Mouse (Mus musculus) stomach, postnatal 0 days (tissue): ENCODE measurements around the gene Tsc22d1. TPM values are rescaled to one million over a fixed set of nuclear protein-coding genes. Genes with fewer than 3 reads are reported as not detected.
A peak's percentile ranks its signal among the peaks of the same experiment; 100 is the strongest.

Source experiments
- ATAC-seq: fragments of 200-750 bp; cut with Nextera tagmentation; 2 replicates; pipeline ENCODE4 v1.8.0; 2017; ENCODE audit not compliant: low FRiP score, low TSS enrichment
- DNase-seq: peaks from one replicate; pipeline ENCODE4 v3.0.0-alpha.2; 2016; ENCODE audit warnings: low spot score
- H3K27ac ChIP-seq: fragments of 300-500 bp; sonication (generic); replicated peaks from 2 replicates; pipeline ENCODE4 v1.5.1; 2014; ENCODE audit warnings: mild to moderate bottlenecking, control low read depth
- H3K27me3 ChIP-seq: fragments of 300-500 bp; sonication (generic); 2 replicates; pipeline ENCODE4 v1.6.1; 2014; ENCODE audit warnings: low read length; ENCODE audit not compliant: control insufficient read depth, insufficient read depth
- H3K36me3 ChIP-seq: fragments of 300-500 bp; sonication (generic); 2 replicates; pipeline ENCODE4 v1.6.1; 2014; ENCODE audit warnings: low read length, mixed read lengths; ENCODE audit not compliant: control insufficient read depth, insufficient read depth
- H3K4me1 ChIP-seq: fragments of 300-500 bp; sonication (generic); replicated peaks from 2 replicates; pipeline ENCODE4 v1.6.1; 2014; ENCODE audit warnings: antibody characterized with exemption; ENCODE audit not compliant: control insufficient read depth, insufficient read depth
- H3K4me2 ChIP-seq: fragments of 300-500 bp; sonication (generic); replicated peaks from 2 replicates; pipeline ENCODE4 v1.6.1; 2014; ENCODE audit warnings: low read depth, mild to moderate bottlenecking, control low read depth, moderate library complexity
- H3K4me3 ChIP-seq: fragments of 300-500 bp; sonication (generic); 2 replicates; pipeline ENCODE4 v1.5.1; 2014; ENCODE audit warnings: low read depth, low read length, control low read depth
- H3K9ac ChIP-seq: fragments of 300-500 bp; sonication (generic); 2 replicates; pipeline ENCODE4 v1.6.1; 2014; ENCODE audit warnings: mild to moderate bottlenecking, low read length, control low read depth, mixed read lengths
- H3K9me3 ChIP-seq: fragments of 300-500 bp; sonication (generic); 2 replicates; pipeline ENCODE4 v1.6.1; 2016; ENCODE audit warnings: low read length; ENCODE audit not compliant: control insufficient read depth
- CTCF ChIP-seq: IDR thresholded peaks from 2 replicates; pipeline ENCODE4 v1.5.1; 2016; ENCODE audit warnings: antibody characterized with exemption, low read depth, mild to moderate bottlenecking, moderate library complexity
- EP300 ChIP-seq: optimal IDR thresholded peaks from 2 replicates; pipeline ENCODE3; 2016; ENCODE audit warnings: antibody characterized with exemption
- WGBS: fragments of 180-500 bp; shearing (Covaris S2); extraction: QIAGEN DNeasy Blood & Tissue Kit; methylation state at CpG from one replicate; pipeline ENCODE4 v1.1.7; 2014; 5-methylcytosine and 5-hydroxymethylcytosine counted together
- polyA plus RNA-seq: library from polyadenylated mRNA; unstranded; fragments of >200 nt; fragmentation: Nextera tagmentation; extraction: Ambion mirVana; gene quantifications from 2 replicates; pipeline ENCODE4 v1.2.1, GENCODE M21; 2015

The Tsc22d1 gene
- polyA plus RNA-seq, 1 experiment from 2014 or later: 310 TPM

GRCm38 (mm10) chr14:76526467-76526866 lies 111.7 kb downstream of the Tsc22d1 start:
- Histone ChIP-seq H3K4me2 (no peak overlapping the region), H3K4me3 (no peak overlapping the region), H3K36me3 (no peaks in the 10 kb centered on the region), H3K9me3 (no peaks in the 10 kb centered on the region), H3K27ac (no peak overlapping the region), H3K4me1 (peaks cover 9% of the 10 kb centered on the region; the same call in 1 of the 2 replicates), H3K9ac (no peak overlapping the region), H3K27me3 (no peaks in the 10 kb centered on the region)
- WGBS: 57% methylated on average over 6 of the region's 6 CpGs
- DNase-seq: no peak
- ATAC-seq: peak; percentile 56
- TF ChIP-seq EP300 (no peak), CTCF (no peak)

DNA sequence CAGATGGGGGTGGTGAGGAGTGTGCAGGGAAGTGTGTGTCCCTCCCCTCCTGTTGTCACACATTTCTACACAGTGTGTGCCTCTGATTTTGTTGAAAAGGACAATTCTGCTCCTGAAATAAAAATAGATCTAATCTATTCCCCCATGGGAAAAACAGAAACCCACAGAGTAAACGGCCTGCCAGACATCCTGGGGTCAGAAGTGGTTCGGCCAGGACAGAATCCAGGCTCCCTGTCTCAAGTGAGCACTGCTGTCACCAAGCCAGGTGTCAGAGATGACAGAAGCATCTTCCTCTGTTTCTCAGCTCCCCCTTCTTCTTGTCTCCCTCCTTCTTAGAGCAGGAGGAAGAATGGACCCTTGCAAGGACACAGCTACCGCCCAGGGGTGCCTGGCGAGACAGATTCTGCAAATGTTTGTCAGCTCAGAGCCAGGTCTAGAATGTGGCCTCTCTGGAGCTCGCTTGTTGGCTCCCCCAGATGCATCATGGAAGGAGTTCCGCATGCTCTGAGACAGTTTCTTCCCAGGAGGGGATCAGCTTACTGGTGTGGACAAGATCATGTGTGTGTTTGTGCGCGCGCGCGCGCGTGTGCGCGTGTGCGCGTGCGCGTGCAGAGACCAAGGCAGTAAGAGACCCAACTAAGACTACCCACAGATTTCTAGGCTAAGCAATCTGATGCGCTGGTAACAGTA lies 112.4 kb downstream of the Tsc22d1 start:
- Histone ChIP-seq H3K9me3 (no peaks in the 10 kb centered on the region), H3K4me2 (no peak overlapping the region), H3K27ac (no peak overlapping the region), H3K4me1 (peaks cover 9% of the 10 kb centered on the region; the same call in 1 of the 2 replicates), H3K27me3 (no peaks in the 10 kb centered on the region), H3K4me3 (no peak overlapping the region), H3K9ac (no peak overlapping the region), H3K36me3 (no peaks in the 10 kb centered on the region)
- WGBS: 85% methylated on average over 20 of the region's 20 CpGs
- TF ChIP-seq CTCF: no peak
- DNase-seq (no peak), ATAC-seq (no peak)

- TF ChIP-seq CTCF (no peak), EP300 (no peak)
- DNase-seq (no peak), ATAC-seq (no peak)
- H3K9me3 ChIP-seq: no peaks in the 10 kb centered on the region
- H3K4me3 ChIP-seq: no peak overlapping the region
- H3K4me1 ChIP-seq: peaks cover 11% of the 10 kb centered on the region; the same call in 1 of the 2 replicates
- H3K9ac ChIP-seq: no peak overlapping the region
- H3K27me3 ChIP-seq: no peaks in the 10 kb centered on the region
- no peaks in the 10 kb centered on the region for H3K36me3 ChIP-seq
- no peak overlapping the region for H3K27ac ChIP-seq
- WGBS: 57% methylated on average over 9 of the region's 9 CpGs
- H3K4me2 ChIP-seq: no peak overlapping the region
Measured at GRCm38 (mm10) chr14:76527758-76528313, 113.1 kb downstream of the Tsc22d1 start.

DNA sequence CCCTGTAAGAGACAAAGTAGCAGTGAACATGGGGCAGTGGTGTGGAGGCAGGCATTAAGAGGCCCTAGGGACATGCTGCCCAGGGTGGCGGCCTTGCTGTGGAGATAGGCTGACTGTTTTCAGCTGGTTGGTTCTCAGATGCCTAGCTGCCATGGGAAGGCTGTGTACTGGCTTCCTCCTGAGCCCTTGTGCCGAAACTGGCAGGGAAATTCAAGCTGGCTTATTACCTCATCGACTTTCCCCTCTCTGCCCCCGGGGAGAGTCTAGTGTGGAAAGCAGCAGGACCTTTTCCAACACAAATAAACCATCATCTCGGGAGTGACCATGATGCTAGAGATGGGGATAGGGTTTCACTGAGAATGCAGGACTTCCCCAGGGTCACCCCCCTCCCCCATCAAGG lies 113.9 kb downstream of the Tsc22d1 start:
- H3K27ac ChIP-seq: no peak overlapping the region; the same call in 1 of the 2 replicates
- H3K9ac ChIP-seq: no peak overlapping the region
- no peak for TF ChIP-seq EP300
- no peak for TF ChIP-seq CTCF
- no peak overlapping the region for H3K4me3 ChIP-seq
- no peaks in the 10 kb centered on the region for H3K36me3 ChIP-seq
- no peaks in the 10 kb centered on the region for H3K9me3 ChIP-seq
- no peak overlapping the region for H3K4me2 ChIP-seq
- ATAC-seq (no peak), DNase-seq (no peak)
- 32% methylated on average over 5 of the region's 5 CpGs for WGBS
- H3K4me1 ChIP-seq: peaks cover 14% of the 10 kb centered on the region
- H3K27me3 ChIP-seq: no peaks in the 10 kb centered on the region

DNA sequence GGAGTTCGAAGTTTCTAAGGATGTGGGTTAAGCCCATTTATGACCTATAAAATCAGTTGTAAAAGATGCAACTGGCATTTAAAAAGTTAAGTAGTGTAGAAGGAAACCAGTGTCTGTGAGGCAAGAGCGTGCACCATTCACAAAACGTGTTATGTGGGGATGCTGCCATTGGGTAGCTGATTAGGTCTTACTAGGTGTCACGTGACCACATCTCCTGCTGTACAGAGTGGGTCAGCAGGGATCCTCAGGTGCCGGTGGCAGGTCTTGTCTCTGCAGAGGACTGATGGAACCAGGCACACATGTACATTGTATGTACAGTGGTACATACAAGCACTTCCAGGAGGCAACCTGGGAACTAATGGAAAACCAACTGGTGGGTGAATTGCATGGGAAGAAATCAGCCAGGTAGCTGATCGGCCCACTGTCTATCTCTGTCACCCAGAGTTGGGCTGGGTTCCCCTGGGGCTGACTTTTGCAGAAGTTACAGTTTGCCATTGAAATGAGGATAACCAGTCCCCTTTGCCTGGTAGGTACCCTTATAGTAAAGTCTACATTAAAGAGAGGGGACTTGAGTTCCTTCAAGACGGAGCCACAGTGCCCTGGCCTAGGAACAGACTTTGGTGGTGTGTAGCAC lies 116.4 kb downstream of the Tsc22d1 start:
- Histone ChIP-seq H3K9me3 (no peaks in the 10 kb centered on the region), H3K9ac (no peak overlapping the region), H3K4me1 (peaks cover 14% of the 10 kb centered on the region), H3K27me3 (no peaks in the 10 kb centered on the region), H3K27ac (no peak overlapping the region), H3K4me3 (no peak overlapping the region), H3K36me3 (no peaks in the 10 kb centered on the region), H3K4me2 (no peak overlapping the region)
- ATAC-seq (no peak), DNase-seq (no peak)
- TF ChIP-seq EP300 (no peak), CTCF (no peak)
- 91% methylated on average over 7 of the region's 7 CpGs for WGBS
